Mouse (Mus musculus): ENCODE results near the gene Zmiz2.
A peak's percentile ranks its signal among the peaks of the same experiment; 100 is the strongest.
"Not testable (repeated sequence)": the region's sequence is repeated elsewhere in the genome, so short reads cannot be mapped to it uniquely, and the experiment has no call there.

Gene Zmiz2

GRCm38 (mm10) chr11:6420283-6420703 lies 31.4 kb downstream of the Zmiz2 start:
- DNase-seq (ENCODE audit: low read depth), result peak; percentile 70

GRCm38 (mm10) chr11:6420722-6421350 lies 32.0 kb downstream of the Zmiz2 start:
- no peak for DNase-seq (ENCODE audit: low read depth)

- no peak for DNase-seq (ENCODE audit: low read depth)
Measured at GRCm38 (mm10) chr11:6430186-6430585, 41.3 kb downstream of the Zmiz2 start.

GRCm38 (mm10) chr11:6436442-6436841 lies 47.6 kb downstream of the Zmiz2 start:
- peak; percentile 61 for DNase-seq (ENCODE audit: low read depth)

- DNase-seq (ENCODE audit: low read depth), result no peak
Measured at GRCm38 (mm10) chr11:6437667-6438066, 48.8 kb downstream of the Zmiz2 start.

- no peak for DNase-seq (ENCODE audit: low read depth)
Measured at GRCm38 (mm10) chr11:6440171-6440570, 51.3 kb downstream of the Zmiz2 start.

- no peak for DNase-seq (ENCODE audit: low read depth)
Measured at GRCm38 (mm10) chr11:6442566-6442965, 53.7 kb downstream of the Zmiz2 start.

DNA sequence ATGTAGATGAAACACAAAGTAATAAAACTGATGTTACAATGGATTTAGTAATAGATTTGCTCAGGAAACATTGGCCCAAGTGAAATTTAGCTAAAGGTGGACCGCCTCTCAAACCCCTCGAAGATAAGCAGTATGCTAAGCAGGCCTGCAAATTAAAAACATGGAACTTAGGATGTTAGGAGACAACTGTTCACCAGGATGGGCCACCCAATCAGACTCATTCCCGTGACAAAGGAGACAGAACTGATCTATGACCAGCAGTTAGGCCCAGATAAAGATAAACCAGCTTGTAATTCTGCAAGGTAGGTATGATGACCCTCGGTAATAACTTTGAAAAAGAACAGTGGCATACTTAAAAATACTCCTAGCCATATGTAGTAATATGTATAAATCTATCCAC lies 54.2 kb downstream of the Zmiz2 start:
- no peak for DNase-seq (ENCODE audit: low read depth)

DNA sequence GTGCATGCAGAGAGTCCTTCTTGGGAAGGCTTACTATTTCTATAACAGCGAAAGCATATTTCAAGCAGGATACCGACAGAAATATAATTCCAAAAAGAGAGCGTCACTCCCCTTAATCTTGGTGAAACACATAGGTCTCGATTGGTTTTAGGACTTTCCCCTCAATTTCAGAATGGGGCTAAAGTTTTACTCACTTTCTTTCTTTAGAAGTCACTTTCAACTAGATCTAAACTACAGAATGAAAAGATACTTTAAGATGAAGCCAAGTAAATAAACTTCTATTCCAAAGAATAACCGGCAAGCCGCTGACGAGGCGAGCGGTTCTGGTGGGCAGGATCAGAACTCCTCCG lies 54.8 kb downstream of the Zmiz2 start:
- no peak for DNase-seq (ENCODE audit: low read depth)

DNA sequence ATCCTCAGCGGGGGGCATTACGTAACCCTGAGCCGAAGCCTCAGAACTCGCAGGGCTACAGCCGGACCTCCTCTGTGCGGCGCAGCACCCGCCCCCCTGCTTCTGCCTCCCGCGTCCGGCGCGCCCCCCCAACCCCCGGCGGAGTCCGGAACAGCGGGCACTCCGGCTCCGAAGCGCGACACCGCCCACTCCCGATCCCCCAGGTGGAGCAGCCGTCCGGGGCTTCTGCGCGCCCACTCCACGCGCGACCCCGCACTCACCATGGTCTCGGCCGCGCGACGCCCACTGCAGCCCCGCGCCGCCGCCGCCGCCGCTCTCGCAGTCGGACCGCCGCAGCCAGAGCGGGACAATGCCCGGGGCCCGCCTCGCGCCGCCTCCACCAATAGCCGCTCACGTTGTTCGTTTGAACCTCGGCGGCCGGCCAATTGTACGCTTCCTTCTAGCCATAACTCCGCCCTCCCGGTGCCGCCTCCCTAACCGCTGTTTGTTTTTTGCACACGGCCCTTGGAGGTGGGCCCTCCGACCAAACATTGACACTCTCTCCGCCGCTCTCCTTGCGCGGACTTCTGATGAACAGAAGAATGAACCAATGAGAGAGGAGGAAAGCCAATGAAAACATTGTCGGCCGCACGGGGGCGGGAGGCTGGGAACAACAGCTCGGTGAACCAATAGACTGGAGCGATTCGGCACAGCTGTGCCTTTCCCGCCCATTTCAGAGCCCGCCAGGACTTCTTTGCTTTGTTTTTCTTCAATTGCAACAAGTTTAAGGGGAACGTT lies 55.4 kb downstream of the Zmiz2 start, which contains the start of gene H2afv:
Gene H2afv (minus strand): TSS at position 367 of the 777 bp plus-strand sequence.
- peak; percentile 100 for DNase-seq (ENCODE audit: low read depth)

DNA sequence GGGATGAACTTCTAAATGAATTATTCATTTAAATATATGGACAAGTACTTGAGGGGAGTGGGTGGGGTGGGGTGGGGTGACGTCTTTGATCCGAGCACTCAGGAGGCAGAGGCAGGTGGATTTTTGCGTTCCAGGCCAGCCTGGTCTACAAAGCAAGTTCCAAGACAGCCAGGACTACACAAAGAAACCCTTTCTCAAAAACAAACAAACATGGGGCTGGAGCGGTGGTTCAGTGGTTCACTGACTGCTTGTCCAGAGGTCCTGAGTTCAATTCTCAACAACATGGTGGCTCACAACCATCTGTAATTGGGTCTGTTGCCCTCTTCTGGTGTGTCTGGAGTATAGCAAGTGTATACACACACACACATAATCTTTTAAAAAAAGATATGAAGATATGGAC lies 56.6 kb downstream of the Zmiz2 start:
- DNase-seq (ENCODE audit: low read depth), result no peak

DNA sequence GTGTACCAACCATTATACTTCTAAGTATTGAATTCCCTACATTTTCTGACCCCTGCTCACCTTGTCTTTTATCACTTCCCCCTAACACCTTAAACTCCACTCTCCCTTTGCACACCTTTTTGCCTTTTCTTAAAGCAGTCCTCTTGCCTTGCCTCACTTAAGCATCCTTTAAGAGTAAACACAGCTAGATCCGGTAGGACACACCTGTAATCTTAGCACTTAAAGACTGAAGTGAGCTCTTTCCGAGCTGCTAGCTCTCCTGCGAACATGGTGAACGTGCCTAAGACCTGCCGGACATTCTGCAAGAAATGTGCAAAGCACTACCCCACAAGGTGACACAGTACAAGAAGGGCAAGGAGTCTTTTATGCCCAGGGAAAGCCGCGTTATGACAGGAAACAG lies 57.1 kb downstream of the Zmiz2 start:
- no peak for DNase-seq (ENCODE audit: low read depth)

- no peak for DNase-seq (ENCODE audit: low read depth)
Measured at GRCm38 (mm10) chr11:6447493-6447892, 58.6 kb downstream of the Zmiz2 start.

- not testable (repeated sequence) for DNase-seq (ENCODE audit: low read depth)
Measured at GRCm38 (mm10) chr11:6448155-6448554, 59.3 kb downstream of the Zmiz2 start.

Measured in NIH3T3 (cell line).